Mouse (Mus musculus) lung, postnatal 36 days (tissue): ENCODE results near the gene Polr2l.

ENCODE experiments used
- DNase-seq: peaks from one replicate; pipeline ENCODE4 v3.0.0; 2022; ENCODE audit warnings: mixed read lengths

The Polr2l gene

DNA sequence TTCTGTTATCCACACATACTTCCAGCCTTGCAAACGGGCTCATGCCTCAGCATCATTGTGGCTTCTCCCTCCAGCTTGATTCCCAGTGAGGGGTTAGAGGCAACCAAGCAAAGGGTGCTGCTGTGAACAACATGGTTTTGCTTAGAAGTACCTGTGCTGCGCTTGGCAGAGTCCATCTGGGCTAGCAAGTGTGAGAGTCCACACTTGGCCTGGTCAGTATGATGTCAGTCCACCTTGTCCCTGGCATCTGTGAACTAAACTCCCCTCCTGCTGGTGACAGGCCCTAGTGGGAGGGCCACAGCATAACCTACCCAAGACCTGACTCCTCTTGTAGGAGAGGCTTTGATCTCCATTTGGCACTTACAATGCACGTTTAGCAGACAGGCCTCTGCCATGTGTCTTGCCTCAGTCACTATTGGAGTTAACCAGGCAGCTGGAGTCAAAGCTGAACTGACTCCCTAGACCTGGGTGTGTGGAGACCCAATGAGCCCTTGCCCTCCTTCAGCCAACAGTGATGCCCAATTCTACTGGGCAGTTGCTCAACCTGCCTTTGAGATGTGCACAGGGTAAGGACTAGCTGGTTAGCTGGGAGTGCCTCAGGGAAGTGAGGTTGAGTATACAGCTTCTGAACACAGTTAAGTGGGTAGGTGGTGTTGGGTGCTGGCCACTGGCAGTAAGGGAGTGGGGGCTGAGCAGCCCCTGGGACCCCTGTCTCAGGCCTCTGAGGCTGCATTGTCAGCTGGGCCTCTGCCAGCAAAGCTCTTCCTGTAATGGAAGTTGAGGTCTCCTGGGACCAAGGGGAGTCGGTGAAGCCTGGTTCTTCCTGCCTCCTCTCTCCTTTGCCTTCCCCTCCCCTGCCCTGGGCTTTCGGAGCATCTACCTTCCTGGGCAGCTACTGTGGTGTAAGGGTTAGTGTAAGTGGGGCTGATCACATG, 9.5 kb upstream of the Polr2l start:
- no peak for DNase-seq

GRCm38 (mm10) chr7:141483114-141483653, 8.3 kb upstream of the Polr2l start:
- DNase-seq = no peak

GRCm38 (mm10) chr7:141482531-141483024, 7.6 kb upstream of the Polr2l start:
- DNase-seq = no peak

- DNase-seq = peak; percentile 70
Observed at GRCm38 (mm10) chr7:141481498-141482401, 6.8 kb upstream of the Polr2l start.

DNA sequence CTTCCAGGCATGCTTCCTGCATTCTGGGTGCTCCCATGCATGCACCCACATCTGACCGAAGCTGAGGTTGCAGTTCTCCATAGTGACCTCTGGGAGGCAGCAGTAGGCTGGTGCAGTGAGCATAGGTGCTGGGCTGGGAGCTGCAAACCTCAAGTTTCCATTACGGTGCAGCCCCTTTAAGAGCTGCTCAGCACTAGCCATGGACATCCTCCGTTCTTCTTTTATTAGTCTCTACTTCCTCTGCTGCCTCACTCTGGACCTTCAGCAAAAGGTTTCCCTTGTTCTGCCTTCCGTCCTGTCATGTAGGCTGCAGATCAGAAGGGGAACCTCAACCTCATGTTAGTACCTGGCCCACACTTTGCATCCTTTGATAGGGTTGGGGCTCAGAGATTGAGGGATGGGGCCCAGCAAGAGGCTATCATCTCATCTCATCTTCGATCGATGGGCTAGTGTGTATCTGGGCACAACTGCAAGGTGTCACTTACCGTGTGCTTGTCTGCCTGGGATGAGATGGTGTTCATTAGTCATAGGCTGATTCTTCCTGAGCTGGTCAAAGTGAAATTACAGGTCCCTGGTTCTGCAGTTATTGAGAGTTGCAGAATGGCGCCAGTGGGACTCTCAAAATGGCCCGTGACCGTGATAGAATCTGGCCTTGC, 6.0 kb upstream of the Polr2l start:
- peak; percentile 84 for DNase-seq

DNA sequence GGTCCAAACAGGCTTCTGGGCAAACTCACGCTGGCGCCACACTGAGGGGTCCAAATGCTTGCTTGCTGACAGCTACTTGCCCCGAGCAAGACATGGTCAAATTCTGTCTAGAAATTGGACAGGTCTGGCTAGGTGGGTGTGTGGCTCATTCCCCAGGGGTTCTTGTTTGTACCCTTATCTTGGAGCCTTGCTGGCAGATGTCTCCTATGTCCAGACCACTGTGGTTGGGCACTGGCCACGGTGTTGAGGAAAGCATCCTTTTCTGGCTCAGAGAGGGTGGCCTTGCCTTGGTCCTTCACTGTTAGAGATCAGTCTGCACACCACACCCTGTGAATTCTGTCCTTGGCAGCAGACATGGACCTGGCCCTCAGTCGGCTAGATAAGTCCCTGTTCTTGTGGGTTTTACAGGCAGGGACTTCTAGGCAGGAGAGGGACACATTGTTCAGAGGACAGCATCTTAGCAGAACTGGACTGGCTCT, 3.4 kb upstream of the Polr2l start:
- no peak for DNase-seq

DNA sequence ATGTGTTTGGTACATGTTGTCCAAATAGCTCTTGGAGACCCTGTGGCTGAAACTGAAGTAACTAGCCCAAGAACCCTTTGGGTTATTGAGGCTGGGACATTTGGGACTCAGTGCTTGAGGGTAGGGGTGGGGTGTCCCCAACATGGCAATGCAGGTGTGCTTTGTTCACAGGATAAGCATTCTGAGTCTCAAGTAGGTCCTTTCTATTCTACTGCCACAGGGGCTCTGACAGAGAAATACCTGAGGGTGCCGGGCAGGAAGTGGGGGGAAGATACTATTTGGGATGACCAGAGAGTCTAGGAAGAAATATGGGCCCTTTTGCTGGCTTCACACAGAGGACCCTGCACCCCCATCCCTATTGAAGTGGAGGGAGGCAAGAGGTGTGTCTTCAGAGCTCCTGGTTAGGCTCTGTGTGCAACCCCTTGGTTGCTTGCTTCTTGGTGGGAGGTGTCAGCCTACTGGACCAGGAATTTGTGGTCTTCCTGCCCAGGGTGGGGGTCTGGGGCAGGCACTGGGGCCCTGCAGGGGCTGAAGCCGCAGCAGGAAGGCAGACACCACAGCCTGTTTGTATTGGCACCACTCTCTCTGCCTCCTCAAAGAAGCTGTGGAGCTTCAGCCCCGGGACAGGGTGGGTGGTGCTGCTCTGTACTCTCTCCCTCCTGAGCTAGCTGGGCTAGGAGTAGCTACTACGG, 2.8 kb upstream of the Polr2l start:
- no peak for DNase-seq

- DNase-seq = peak; percentile 67
Observed at GRCm38 (mm10) chr7:141476981-141477370, 2.0 kb upstream of the Polr2l start.

DNA sequence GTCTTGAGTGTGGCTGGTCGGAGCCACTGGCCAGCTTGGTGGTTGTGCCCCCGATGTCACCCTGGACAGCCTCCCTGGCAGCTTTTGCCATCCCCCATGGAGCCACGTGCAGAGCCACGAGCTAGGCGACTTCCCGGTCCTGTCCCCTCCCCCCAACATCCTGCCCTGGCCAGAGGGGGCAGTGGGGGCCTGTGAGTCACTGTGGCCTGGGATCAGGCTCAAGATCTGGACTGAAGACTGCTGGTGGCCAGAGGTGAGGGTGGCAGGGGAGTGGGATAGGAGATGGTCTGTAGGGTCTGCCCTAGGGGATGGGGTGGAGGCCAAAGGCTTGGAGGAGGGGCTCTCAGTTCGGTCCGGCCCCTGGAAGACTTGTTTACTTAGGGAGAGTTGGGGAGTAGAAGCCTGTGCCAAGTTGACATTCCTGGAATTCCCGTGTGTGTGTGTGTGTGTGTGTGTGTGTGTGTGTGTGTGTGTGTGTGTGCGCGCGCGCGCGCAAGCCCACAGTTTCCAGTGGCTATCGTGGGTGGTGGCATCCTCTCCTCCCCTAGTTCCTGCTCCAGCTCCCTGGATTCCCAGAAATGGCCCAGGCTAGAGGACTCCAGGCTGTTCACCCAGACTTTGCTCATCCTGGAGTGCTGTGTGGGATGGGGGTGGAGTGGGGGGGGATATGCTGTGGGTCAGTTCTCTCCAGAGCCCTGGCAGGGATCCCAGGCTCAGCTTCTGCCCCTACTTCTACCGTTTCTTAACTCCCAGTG, 1.5 kb upstream of the Polr2l start:
- DNase-seq = peak; percentile 95

- DNase-seq = peak; percentile 27
Observed at GRCm38 (mm10) chr7:141475805-141476158, 850 bp upstream of the Polr2l start.

- DNase-seq = no peak
Observed at GRCm38 (mm10) chr7:141474160-141474559, 772 bp downstream of the Polr2l start.

DNA sequence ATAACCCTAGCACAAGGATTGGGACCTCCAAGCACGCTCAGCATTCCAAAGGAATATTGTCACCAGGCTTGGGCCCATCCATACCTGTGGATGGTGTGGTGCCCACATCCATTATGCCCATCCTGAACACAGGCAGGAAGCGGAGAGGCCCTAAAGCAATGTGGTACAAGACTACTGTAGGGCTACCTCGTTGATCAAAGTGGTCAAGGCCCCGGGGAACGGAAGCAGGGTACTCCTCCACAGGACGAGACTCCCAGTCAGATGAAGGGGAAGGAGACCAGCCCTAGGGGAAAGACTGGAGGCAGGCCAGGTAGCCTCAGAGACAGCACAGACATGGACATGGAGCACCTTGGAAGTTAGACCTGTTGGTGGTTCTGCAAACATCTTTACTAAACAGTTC, 2.2 kb downstream of the Polr2l start:
- DNase-seq = no peak

GRCm38 (mm10) chr7:141472226-141472625, 2.7 kb downstream of the Polr2l start:
- DNase-seq = no peak

- no peak for DNase-seq
Observed at GRCm38 (mm10) chr7:141471236-141471635, 3.7 kb downstream of the Polr2l start.

- DNase-seq = no peak
Observed at GRCm38 (mm10) chr7:141470637-141470944, 4.3 kb downstream of the Polr2l start.

DNA sequence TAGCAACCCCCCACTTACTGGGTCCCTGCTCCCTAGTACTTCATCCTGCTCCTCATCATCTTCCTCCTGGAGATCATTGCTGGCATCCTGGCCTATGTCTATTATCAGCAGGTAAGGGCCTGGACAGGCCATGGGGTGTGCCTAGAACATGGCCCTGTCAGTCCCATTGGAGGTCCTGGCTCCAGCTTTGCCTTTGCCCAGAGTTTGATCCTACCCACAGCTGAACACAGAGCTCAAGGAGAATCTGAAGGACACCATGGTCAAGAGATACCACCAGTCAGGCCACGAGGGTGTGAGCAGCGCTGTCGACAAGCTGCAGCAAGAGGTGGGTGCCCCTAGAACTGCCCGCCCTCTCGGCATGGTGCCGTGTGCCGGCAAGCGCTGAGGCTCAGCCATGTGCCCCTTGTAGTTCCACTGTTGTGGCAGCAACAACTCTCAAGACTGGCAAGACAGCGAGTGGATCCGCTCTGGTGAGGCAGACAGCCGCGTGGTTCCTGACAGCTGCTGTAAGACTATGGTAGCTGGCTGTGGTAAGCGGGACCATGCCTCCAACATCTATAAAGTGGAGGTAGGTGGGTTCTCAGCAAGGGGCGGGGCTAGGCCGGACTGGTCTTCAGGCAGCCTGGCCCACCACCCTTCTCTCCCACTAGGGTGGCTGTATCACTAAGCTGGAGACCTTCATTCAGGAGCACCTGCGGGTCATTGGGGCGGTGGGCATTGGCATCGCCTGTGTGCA, 4.9 kb downstream of the Polr2l start:
- DNase-seq = no peak

- DNase-seq = no peak
Observed at GRCm38 (mm10) chr7:141469352-141469751, 5.6 kb downstream of the Polr2l start.

- peak; percentile 90 for DNase-seq
Observed at GRCm38 (mm10) chr7:141468522-141469211, 6.3 kb downstream of the Polr2l start.

DNA sequence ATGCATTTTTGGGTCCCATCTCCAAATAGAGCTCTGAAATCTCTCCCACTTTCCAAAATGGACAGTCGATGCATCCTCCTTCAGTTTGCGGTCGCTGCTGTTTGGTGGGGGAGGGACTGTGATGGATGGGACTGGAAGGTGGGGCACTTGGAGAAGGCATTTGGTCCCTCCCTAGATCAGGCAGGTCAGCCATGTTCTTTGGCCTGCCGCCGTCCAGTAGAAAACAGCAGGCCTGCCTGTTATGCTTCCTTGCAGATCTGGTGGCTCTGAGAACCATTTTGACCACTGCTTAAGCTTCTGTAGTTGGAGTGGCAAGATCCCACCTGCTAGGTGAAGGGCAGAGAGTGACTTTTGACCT, 6.8 kb downstream of the Polr2l start:
- DNase-seq = no peak
